ENCODE assay signal across 26 mouse cellular contexts in the genomic region with DNA sequence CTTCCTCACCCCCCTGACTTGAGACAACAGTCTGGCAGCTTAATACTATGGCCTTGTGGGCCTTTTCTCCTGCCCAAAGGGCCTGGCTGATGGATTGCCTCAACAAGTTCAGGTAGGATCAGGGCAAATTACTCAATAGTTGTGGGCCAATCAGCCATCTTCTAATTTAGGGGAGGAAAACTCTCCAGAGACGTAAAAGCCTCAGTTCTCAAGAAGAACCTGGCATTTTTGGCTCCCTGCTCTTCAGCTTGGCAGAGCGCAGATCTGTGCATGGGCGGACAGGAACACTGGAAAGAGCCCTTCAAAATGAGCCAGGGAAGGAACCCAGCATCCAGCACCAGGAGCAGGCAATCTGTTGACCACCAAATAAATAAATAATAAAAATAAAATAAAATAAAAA. TPM values are rescaled to one million over a fixed set of nuclear protein-coding genes. Genes with fewer than 3 reads are reported as not detected.
DNase-seq lines count a peak whose midpoint lies in the region; ATAC-seq and TF ChIP-seq lines count a peak whose summit lies in the region.
"Had no signal": no experiment of that assay in that cellular context is flagged by ENCODE, and none has a peak within 500 bp of the region (broad histone marks: within the 10 kb centered on the region; RNA-seq: fewer than 3 reads in every experiment).

No protein-coding gene starts in this region.

- TF ChIP-seq CTCF in liver, adult 2 months (IDR thresholded peaks at IDR 0.05; ENCODE audit: low read depth, low read length) = no peak

- peak overlapping the region; percentile 81 for H3K27ac ChIP-seq in liver, adult 2 months (replicated peaks; ENCODE audit: insufficient read depth, low read depth, low read length)
- no peak overlapping the region for H3K27ac ChIP-seq in liver, embryonic 11.5 days (ENCODE audit: low read depth, low read length)
- H3K27ac ChIP-seq: heart, embryonic 15.5 days; hindbrain, embryonic 14.5 days; hindbrain, postnatal 0 days had no signal

- H3K4me1 ChIP-seq in liver, adult 2 months (ENCODE audit: control insufficient read depth, insufficient read depth, low read length) = peaks cover 21% of the 10 kb centered on the region
- H3K4me1 ChIP-seq in liver, embryonic 11.5 days (replicated peaks; ENCODE audit: control insufficient read depth, insufficient read depth, low read length) = peaks cover 3% of the 10 kb centered on the region; the same call in 1 of the 2 replicates
- H3K4me1 ChIP-seq: heart, embryonic 12.5 days; heart, embryonic 15.5 days had no signal

- H3K4me2 ChIP-seq in liver, embryonic 11.5 days = no peak overlapping the region
- H3K4me2 ChIP-seq: heart, embryonic 12.5 days; heart, embryonic 15.5 days; hindbrain, embryonic 14.5 days had no signal

- H3K9ac ChIP-seq in liver, adult 2 months (ENCODE audit: low read depth, low read length) = no peak overlapping the region
- H3K9ac ChIP-seq in liver, embryonic 11.5 days (ENCODE audit: low read depth, low read length) = no peak overlapping the region
- H3K9ac ChIP-seq: forebrain, postnatal 0 days; heart, embryonic 12.5 days; heart, embryonic 15.5 days; hindbrain, embryonic 14.5 days had no signal

- H3K36me3 ChIP-seq in liver, adult 2 months (ENCODE audit: control insufficient read depth, insufficient read depth, low read length) = peaks cover 28% of the 10 kb centered on the region
- peaks cover 13% of the 10 kb centered on the region; the same call in 1 of the 2 replicates for H3K36me3 ChIP-seq in liver, embryonic 11.5 days (ENCODE audit: control insufficient read depth, insufficient read depth, low read length)

- peak; percentile 88 for ATAC-seq in frontal cortex, adult (ENCODE audit: low TSS enrichment)
- ATAC-seq in liver, embryonic 11.5 days (replicated peaks; ENCODE audit: low FRiP score) = no peak
- ATAC-seq: CD4-positive, CD25-positive, alpha-beta regulatory T cell, adult 4 months; forebrain, embryonic 14.5 days; forebrain, postnatal 0 days; hindbrain, postnatal 0 days; inflammation-experienced regulatory T-cells, adult 6 months; intestine, embryonic 16.5 days had no signal

- H3K4me3 ChIP-seq in liver, adult 2 months (ENCODE audit: insufficient read depth, low read depth, low read length) = no peak overlapping the region
- H3K4me3 ChIP-seq in liver, embryonic 11.5 days (ENCODE audit: low read depth, low read length) = no peak overlapping the region
- H3K4me3 ChIP-seq: heart, embryonic 12.5 days; heart, embryonic 15.5 days had no signal

- H3K79me2 ChIP-seq in liver, adult 2 months (ENCODE audit: control insufficient read depth, insufficient read depth, low read length) = peaks cover 8% of the 10 kb centered on the region; the same call in 1 of the 2 replicates

- 25% methylated on average over 3 of the region's 3 CpGs for WGBS in liver, adult 2 months
- WGBS in liver, embryonic 11.5 days = 89% methylated on average over 3 of the region's 3 CpGs

- DNase-seq in adrenal gland, postnatal 14 days = peak; percentile 54
- no peak for DNase-seq in adrenal gland, postnatal 25 days
- no peak for DNase-seq in frontal cortex, postnatal 10 days (ENCODE audit: low spot score in 2 of 2)
- peak; percentile 96 for DNase-seq in liver, adult 2 months (ENCODE audit: extremely low read depth, low read depth, low spot score)
- no peak for DNase-seq in liver, embryonic 11.5 days (ENCODE audit: low spot score)
- peak; percentile 97 for DNase-seq in fat pad, adult 2 months (ENCODE audit: extremely low read depth, low read depth, low spot score)
- DNase-seq in right cerebral cortex, postnatal 10 days (ENCODE audit: low spot score in 2 of 2) = no peak
- DNase-seq: cerebellum, adult 18-20 months; cerebellum, adult 9-11 months; forebrain, postnatal 0 days; gastrocnemius, postnatal 10 days; gastrocnemius, postnatal 36 days; heart, postnatal 10 days; heart, postnatal 36 days; kidney, adult 18-20 months had no signal

- peaks cover 4% of the 10 kb centered on the region; the same call in 1 of the 2 replicates for H3K9me3 ChIP-seq in liver, embryonic 11.5 days (ENCODE audit: control insufficient read depth, low read length)
- H3K9me3 ChIP-seq: heart, embryonic 15.5 days had no signal

- TF ChIP-seq POLR2A in liver, adult 2 months (IDR thresholded peaks at IDR 0.05; ENCODE audit: extremely low read depth, insufficient read depth, low read length) = no peak

- no peaks in the 10 kb centered on the region for H3K27me3 ChIP-seq in liver, adult 2 months (ENCODE audit: control insufficient read depth, insufficient read depth, low read length)
- no peaks in the 10 kb centered on the region for H3K27me3 ChIP-seq in liver, embryonic 11.5 days (replicated peaks; ENCODE audit: control insufficient read depth, insufficient read depth, low read length)
- H3K27me3 ChIP-seq: heart, embryonic 12.5 days; heart, embryonic 15.5 days had no signal

RNA-seq across cellular contexts. Expression of a gene that starts 6.0 kb away (rescaled TPM):
- 35.9 and 56.7 TPM in 2 replicates for total RNA-seq in adrenal gland, postnatal 14 days (2021)
- total RNA-seq in adrenal gland, postnatal 25 days (2021) = 31.0 and 38.9 TPM in 2 replicates
- 262 and 269 TPM in 2 replicates for total RNA-seq in liver, adult 2 months (2014; rRNA removed)
- 228 and 250 TPM in 2 replicates for polyA plus RNA-seq in liver, adult 2 months (2012; rRNA removed)
- polyA plus RNA-seq in liver, embryonic 11.5 days (2014; fragmentation: Nextera tagmentation; extraction: Ambion mirVana) = 40.2 and 43.2 TPM in 2 replicates

RNA-seq across cellular contexts. Expression of a gene that starts 6.1 kb away (rescaled TPM):
- 1.3 and 2.3 TPM in 2 replicates for total RNA-seq in adrenal gland, postnatal 14 days (2021)
- total RNA-seq in adrenal gland, postnatal 25 days (2021) = 0.71 and 1.1 TPM in 2 replicates
- 0.13 and 0.18 TPM in 2 replicates for total RNA-seq in liver, adult 2 months (2014; rRNA removed)
- polyA plus RNA-seq in liver, adult 2 months (2012; rRNA removed) = 0.14 and 0.16 TPM in 2 replicates
- 0.77 and 0.90 TPM in 2 replicates for polyA plus RNA-seq in liver, embryonic 11.5 days (2014; fragmentation: Nextera tagmentation; extraction: Ambion mirVana)
- total RNA-seq: gastrocnemius, postnatal 36 days; granulocyte monocyte progenitor cell, adult 5-6 weeks; heart, postnatal 36 days; MEL had no signal
- polyA plus RNA-seq: inflammation-experienced regulatory T-cells, adult 6 months had no signal

RNA-seq across cellular contexts. Expression of a gene that starts 29.1 kb away (rescaled TPM):
- total RNA-seq in adrenal gland, postnatal 14 days (2021) = 11.9 and 12.6 TPM in 2 replicates
- total RNA-seq in adrenal gland, postnatal 25 days (2021) = 10.7 and 13.2 TPM in 2 replicates
- 18.7 and 23.5 TPM in 2 replicates for total RNA-seq in liver, adult 2 months (2014; rRNA removed)
- 3.2 and 3.3 TPM in 2 replicates for polyA plus RNA-seq in liver, adult 2 months (2012; rRNA removed)
- polyA plus RNA-seq in liver, embryonic 11.5 days (2014; fragmentation: Nextera tagmentation; extraction: Ambion mirVana) = 43.5 and 47.3 TPM in 2 replicates

Comparison
In these comparisons a context has a peak if more than half of its experiments do, and no peak if none do; other contexts are left out.
1. DNase-seq: peak in adrenal gland, postnatal 14 days (single experiment), liver, adult 2 months (single experiment) and fat pad, adult 2 months (single experiment); none in adrenal gland, postnatal 25 days (single experiment), frontal cortex, postnatal 10 days (0 of 2), liver, embryonic 11.5 days (single experiment) and right cerebral cortex, postnatal 10 days (0 of 2).